Mouse (Mus musculus) limb, embryonic 12.5 days (tissue): ENCODE results near the gene Lgals9. TPM values are rescaled to one million over a fixed set of nuclear protein-coding genes. Genes with fewer than 3 reads are reported as not detected.
"Not testable (repeated sequence)": the region's sequence is repeated elsewhere in the genome, so short reads cannot be mapped to it uniquely, and the experiment has no call there.

Source experiments
- ATAC-seq: fragments of 200-750 bp; cut with Nextera tagmentation; 2 replicates; pipeline ENCODE4 v1.8.0; 2017; ENCODE audit warnings: low read depth, moderate TSS enrichment; ENCODE audit not compliant: insufficient number of reproducible peaks, insufficient read depth, low FRiP score, low TSS enrichment
- H3K27ac ChIP-seq: fragments of 300-500 bp; sonication (generic); 2 replicates; pipeline ENCODE4 v1.5.1; 2016; ENCODE audit warnings: mild to moderate bottlenecking, moderate library complexity
- H3K27me3 ChIP-seq: fragments of 300-500 bp; sonication (generic); 2 replicates; pipeline ENCODE4 v1.6.1; 2016; ENCODE audit warnings: mild to moderate bottlenecking, moderate library complexity
- H3K36me3 ChIP-seq: fragments of 300-500 bp; sonication (generic); 2 replicates; pipeline ENCODE4 v1.6.1; 2016; ENCODE audit warnings: mild to moderate bottlenecking, moderate library complexity
- H3K4me1 ChIP-seq: fragments of 300-500 bp; sonication (generic); replicated peaks from 2 replicates; pipeline ENCODE4 v1.6.1; 2016
- H3K4me2 ChIP-seq: fragments of 300-500 bp; sonication (generic); 2 replicates; pipeline ENCODE4 v1.6.1; 2016; ENCODE audit warnings: mild to moderate bottlenecking, moderate library complexity
- H3K4me3 ChIP-seq: fragments of 300-500 bp; sonication (generic); replicated peaks from 2 replicates; pipeline ENCODE4 v1.5.1; 2016; ENCODE audit warnings: mild to moderate bottlenecking
- H3K9ac ChIP-seq: fragments of 300-500 bp; sonication (generic); replicated peaks from 2 replicates; pipeline ENCODE4 v1.6.1; 2016; ENCODE audit warnings: mild to moderate bottlenecking, moderate library complexity
- H3K9me3 ChIP-seq: fragments of 300-500 bp; sonication (generic); 2 replicates; pipeline ENCODE4 v1.6.1; 2016; ENCODE audit warnings: mild to moderate bottlenecking, moderate library complexity
- WGBS: fragments of 180-500 bp; shearing (Covaris S2); methylation state at CpG from one replicate; pipeline ENCODE4 v1.1.7; 2016; 5-methylcytosine and 5-hydroxymethylcytosine counted together
- polyA plus RNA-seq: library from polyadenylated mRNA; unstranded; fragments of >200 nt; fragmentation: Nextera tagmentation; extraction: Ambion mirVana; gene quantifications from 2 replicates; pipeline ENCODE4 v1.2.1, GENCODE M21; 2016

Gene Lgals9
- polyA plus RNA-seq, 1 experiment from 2014 or later = 4.1 TPM

DNA sequence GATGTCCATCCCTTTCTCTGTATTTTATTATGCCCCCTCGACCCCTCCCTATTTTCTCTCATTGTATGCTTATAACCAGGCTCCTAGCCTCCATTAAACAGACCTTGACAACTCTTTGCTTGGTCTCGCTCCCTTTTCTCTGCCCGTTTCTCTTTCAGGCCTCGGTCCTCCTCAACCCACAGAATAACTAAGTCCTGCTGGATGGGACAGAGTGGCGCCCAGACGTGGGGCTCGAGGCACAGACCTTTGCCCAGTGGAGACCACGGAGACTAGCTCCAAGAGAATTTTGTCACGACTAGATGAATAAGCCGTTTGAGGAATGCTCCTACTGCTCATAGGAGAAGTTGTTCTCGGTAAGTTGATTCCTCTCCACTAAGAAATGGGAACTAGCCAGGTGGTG lies 4.5 kb upstream of the Lgals9 start:
- WGBS = 92% methylated on average over 11 of the region's 11 CpGs
- ATAC-seq, H3K27me3 ChIP-seq, H3K36me3 ChIP-seq, H3K4me2 ChIP-seq, H3K4me3 ChIP-seq, H3K27ac ChIP-seq, H3K4me1 ChIP-seq, H3K9ac ChIP-seq: not testable (repeated sequence)
- peaks cover 21% of the 10 kb centered on the region; the same call in 1 of the 2 replicates for H3K9me3 ChIP-seq

DNA sequence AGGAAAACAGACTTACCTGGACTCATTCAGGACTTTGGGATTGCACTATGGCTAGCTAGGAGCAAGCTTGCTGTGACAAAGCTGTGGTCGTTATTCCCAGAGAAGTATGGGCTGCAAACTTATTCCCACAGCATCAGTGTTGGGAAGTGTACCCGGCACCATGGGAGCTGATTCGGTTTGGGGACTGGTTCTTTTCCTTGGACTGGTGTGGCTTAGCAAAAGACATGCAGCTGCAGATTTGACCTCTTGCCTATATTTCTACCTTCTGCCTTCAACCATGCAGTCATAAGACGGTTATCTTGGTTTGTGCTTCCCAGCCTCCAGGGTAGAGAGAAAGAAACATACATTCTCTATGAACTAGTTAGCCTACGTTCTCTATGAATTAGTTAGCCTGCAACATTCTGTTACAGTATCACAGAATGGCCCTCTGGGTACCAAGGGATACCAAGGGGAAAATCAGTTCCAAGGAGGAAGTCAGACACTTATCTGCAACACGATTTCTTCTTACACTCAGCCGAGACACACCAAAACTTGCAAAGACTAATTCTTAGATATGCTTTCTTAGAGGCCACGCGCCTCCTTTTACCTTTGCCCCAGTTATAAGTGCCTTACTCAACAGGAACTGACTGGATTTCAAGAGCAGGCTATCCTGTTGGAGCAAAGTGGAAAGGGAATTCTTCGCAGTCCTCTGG lies 1.7 kb upstream of the Lgals9 start:
- Histone ChIP-seq H3K4me1 (0 out of 2 replicates have a peak, but pooled peaks cover 4% of the 10 kb centered on the region), H3K9me3 (peaks cover 18% of the 10 kb centered on the region; the same call in 1 of the 2 replicates), H3K4me3 (no peak overlapping the region), H3K27ac (no peak overlapping the region), H3K27me3 (no peaks in the 10 kb centered on the region), H3K9ac (no peak overlapping the region), H3K4me2 (no peak overlapping the region), H3K36me3 (no peaks in the 10 kb centered on the region)
- no peak for ATAC-seq
- 86% methylated on average over 10 of the region's 10 CpGs for WGBS

DNA sequence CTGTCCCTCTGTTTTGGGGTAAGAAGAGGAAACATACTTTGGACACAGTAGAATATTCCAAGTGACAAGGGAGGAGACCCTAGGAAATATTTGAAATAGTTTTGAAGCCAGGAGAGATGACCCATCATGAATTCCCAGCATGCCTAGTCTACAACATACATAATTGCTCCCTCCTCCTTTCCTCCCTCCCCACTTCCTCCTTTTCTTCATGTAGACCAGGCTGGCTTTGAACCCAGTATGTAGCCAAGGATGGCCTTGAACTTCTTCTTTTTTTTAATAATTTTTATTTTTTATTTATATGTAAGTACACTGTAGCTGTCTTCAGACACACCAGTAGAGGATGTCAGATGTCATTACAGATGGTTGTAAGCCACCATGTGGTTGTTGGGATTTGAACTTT lies 759 bp upstream of the Lgals9 start:
- no peak overlapping the region for H3K9ac ChIP-seq
- ATAC-seq = no peak

DNA sequence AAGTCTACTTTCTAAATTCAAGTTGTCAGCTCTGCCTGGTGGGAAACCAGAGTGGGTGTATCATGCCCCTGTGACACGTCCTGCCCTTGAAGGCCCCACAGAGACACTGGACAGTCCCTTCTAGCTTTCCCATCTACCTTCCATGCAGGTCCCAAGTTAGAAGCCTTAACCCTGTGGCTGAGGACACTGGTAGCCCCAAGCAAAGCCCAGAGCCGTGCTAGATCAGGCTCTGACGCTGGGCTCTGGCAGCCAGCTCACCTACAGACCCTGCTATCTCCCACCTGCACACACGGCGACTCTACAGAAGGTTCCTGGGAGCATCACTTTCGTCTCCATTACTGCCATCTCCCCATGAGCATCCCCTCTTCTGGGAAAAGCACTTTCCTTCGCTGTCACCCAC lies 1.2 kb downstream of the Lgals9 start:
- Histone ChIP-seq H3K9me3 (no peaks in the 10 kb centered on the region), H3K4me1 (0 out of 2 replicates have a peak, but pooled peaks cover 4% of the 10 kb centered on the region), H3K27me3 (no peaks in the 10 kb centered on the region), H3K4me3 (no peak overlapping the region), H3K27ac (no peak overlapping the region), H3K9ac (no peak overlapping the region), H3K36me3 (no peaks in the 10 kb centered on the region), H3K4me2 (no peak overlapping the region)
- no peak for ATAC-seq
- 87% methylated on average over 7 of the region's 7 CpGs for WGBS

More for the DNA sequence above, 759 bp upstream of the Lgals9 start:
- Histone ChIP-seq H3K36me3 (no peaks in the 10 kb centered on the region), H3K27me3 (no peaks in the 10 kb centered on the region), H3K9me3 (peaks cover 12% of the 10 kb centered on the region; the same call in 1 of the 2 replicates), H3K4me3 (no peak overlapping the region), H3K27ac (no peak overlapping the region), H3K4me1 (0 out of 2 replicates have a peak, but pooled peaks cover 4% of the 10 kb centered on the region), H3K4me2 (no peak overlapping the region)

DNA sequence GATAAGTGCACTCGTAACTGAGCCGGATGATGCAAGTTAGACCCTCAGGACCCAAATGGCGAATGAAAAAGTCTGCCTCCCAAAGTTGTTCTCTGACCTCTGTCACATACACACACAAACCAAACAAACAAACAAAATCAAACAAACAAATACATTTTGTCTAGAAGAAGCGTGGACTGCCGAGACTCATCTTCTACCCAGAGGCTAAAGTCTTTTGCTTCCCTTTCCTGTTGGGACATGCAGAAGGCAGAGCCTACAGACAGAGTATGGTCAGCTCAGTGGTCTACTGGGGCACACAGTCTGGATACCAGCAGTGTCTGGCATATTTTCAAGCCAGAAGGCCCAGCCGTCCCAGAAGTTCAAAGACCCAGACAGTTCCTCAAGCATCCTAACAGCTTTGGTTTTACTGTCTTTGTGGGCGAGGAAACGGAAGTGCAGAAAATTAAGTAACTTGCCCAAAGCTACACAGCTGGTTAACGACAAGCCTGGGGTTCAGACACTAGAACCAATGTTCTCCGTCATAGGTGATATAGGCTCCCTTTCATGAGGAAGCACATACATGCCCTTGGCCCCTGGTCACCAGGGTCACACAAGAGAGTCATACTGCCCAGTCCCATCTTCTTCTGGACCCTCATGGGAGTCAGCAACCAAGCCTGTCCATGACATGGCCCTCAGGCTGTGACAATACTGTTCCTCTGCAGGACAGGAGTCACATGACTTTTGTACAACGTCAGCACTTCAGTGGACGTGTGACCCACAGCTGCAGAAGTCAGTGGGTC lies 2.0 kb downstream of the Lgals9 start:
- no peak for ATAC-seq
- Histone ChIP-seq H3K36me3 (no peaks in the 10 kb centered on the region), H3K27me3 (no peaks in the 10 kb centered on the region), H3K4me1 (0 out of 2 replicates have a peak, but pooled peaks cover 4% of the 10 kb centered on the region), H3K27ac (no peak overlapping the region), H3K4me2 (no peak overlapping the region), H3K9me3 (no peaks in the 10 kb centered on the region), H3K4me3 (no peak overlapping the region), H3K9ac (no peak overlapping the region)
- 71% methylated on average over 12 of the region's 12 CpGs for WGBS

GRCm38 (mm10) chr11:78982042-78982441 lies 2.7 kb downstream of the Lgals9 start:
- WGBS = 89% methylated on average over 2 of the region's 2 CpGs
- no peaks in the 10 kb centered on the region for H3K27me3 ChIP-seq
- H3K4me3 ChIP-seq = no peak overlapping the region
- H3K9ac ChIP-seq = no peak overlapping the region
- no peak overlapping the region for H3K4me2 ChIP-seq
- H3K9me3 ChIP-seq = no peaks in the 10 kb centered on the region
- ATAC-seq = no peak
- no peak overlapping the region for H3K27ac ChIP-seq
- H3K4me1 ChIP-seq = 0 out of 2 replicates have a peak, but pooled peaks cover 4% of the 10 kb centered on the region
- no peaks in the 10 kb centered on the region for H3K36me3 ChIP-seq

GRCm38 (mm10) chr11:78980083-78980634 lies 4.6 kb downstream of the Lgals9 start:
- WGBS = 73% methylated on average over 4 of the region's 4 CpGs
- H3K4me3 ChIP-seq = no peak overlapping the region
- no peak overlapping the region for H3K4me2 ChIP-seq
- H3K9me3 ChIP-seq = no peaks in the 10 kb centered on the region
- no peaks in the 10 kb centered on the region for H3K27me3 ChIP-seq
- ATAC-seq = no peak
- H3K27ac ChIP-seq = no peak overlapping the region
- 0 out of 2 replicates have a peak, but pooled peaks cover 4% of the 10 kb centered on the region for H3K4me1 ChIP-seq
- H3K9ac ChIP-seq = no peak overlapping the region
- H3K36me3 ChIP-seq = no peaks in the 10 kb centered on the region

DNA sequence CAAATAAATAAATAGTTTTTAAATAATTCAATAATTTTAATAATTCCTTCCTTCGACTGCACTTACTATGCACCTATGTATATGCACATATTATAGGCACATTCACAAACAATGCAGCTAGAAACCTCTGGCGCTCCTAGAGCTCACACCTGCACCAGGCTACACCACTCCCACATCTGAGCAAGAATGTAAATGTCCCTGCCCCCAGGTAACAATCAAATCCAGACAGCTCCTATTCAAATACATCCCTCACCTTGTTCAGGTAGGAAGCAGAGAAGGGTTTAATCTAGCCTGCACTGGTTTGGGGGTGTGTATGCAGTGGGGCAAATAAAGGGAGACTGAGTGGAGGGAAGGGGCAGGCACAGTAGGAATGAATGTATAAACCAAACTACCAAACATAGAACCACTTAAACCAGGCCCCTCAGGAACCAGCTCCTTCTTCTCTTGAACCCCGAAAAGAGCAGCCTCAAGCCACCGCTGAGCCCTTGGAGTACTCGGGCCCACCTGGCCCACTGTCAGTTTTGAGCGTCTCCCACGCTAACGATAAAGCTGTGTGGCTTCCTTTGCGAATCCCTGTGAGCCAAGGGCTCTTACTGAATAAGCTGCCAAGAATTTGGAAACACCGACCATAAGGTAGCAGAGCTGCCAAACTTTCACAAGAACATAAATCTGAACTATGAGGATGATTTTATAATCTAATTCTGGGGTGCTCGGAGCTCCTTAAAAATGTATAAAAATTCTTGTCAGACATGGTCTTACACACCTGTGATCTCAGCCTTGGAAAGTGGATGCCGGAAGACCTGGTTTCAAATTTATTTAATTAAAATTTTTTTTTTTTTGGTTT lies 6.3 kb downstream of the Lgals9 start:
- Histone ChIP-seq H3K4me3 (no peak overlapping the region), H3K4me1 (peaks cover 8% of the 10 kb centered on the region; the same call in 1 of the 2 replicates), H3K27ac (no peak overlapping the region), H3K9ac (no peak overlapping the region), H3K36me3 (no peaks in the 10 kb centered on the region), H3K9me3 (no peaks in the 10 kb centered on the region), H3K27me3 (no peaks in the 10 kb centered on the region), H3K4me2 (no peak overlapping the region)
- ATAC-seq = no peak
- 85% methylated on average over 12 of the region's 12 CpGs for WGBS

DNA sequence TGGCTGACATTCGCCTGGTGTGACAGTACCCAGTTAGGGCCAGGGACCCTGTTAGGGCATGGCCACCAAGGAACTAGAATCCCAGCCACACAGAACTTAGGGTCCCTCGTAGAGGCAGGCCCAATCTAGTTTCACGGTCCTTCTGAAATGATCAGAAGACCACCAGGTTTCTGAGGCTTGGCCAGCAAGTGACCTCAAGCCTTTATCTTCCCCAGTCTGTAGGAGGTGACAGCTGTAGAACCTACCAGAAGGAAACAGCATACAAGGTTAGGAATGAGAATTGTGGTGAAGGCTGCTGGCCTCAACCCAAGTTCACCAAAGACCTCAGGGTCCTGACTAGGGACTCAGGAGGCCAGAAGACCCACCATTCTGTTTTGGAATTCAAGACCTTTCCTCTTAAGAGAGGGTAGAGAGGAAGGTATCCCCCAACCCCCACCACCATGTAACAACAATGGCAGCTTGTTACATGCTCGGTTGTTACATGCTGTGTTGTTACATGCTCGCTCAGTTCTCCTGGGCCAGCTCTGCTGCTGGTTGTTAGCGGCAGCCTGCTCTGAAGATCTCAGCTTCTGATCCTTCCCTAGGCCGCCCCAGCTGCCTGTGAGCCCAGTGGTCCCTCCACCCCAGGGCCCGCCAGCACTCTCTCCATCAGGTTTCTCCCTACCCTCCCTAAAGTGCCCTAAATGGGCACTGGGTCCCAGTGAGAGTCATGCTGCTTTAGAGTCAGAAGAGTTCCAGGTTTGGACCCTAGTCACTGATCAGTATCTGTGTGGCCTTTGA lies 7.8 kb downstream of the Lgals9 start:
- ATAC-seq = no peak
- no peak overlapping the region for H3K9ac ChIP-seq
- H3K4me1 ChIP-seq = peaks cover 19% of the 10 kb centered on the region
- 84% methylated on average over 8 of the region's 8 CpGs for WGBS
- no peaks in the 10 kb centered on the region for H3K9me3 ChIP-seq
- no peaks in the 10 kb centered on the region for H3K27me3 ChIP-seq
- no peaks in the 10 kb centered on the region for H3K36me3 ChIP-seq
- H3K4me2 ChIP-seq = no peak overlapping the region
- no peak overlapping the region for H3K27ac ChIP-seq
- H3K4me3 ChIP-seq = no peak overlapping the region

DNA sequence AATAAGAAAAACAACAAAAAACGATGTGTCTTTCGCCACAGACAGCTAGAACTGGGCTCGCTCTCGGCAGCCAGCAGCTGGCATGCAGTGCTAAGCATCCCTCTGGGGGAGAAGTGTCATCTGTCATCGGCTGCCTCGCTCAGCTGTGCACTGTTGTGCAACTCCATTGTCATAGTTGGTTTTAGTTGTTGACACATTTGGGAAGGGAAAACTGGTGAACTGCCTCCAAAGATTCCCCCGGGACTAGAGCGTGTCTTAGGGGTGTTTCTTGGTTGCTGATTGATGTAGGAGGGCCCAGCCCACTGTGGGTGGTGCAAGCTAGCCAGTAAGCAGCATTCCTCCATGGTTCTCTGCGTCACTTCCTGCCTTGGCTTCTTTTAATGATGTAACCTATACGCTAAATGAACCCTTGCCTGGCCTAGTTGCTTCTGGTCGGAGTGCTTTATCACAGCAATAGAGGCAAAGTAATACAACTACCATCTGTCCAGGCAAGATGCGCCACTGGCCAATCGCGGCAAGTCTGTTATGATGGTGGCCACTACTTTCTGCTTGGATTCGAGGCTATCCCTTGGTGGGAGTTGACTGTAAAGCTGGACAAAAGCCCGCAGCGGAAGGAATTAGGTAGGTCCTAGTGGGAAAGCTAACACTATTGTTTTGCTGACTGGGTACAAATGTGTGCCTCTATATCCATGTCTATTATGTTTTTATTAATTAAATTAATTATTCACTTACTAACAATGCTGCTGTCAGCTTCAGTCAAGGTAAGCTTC lies 11.2 kb downstream of the Lgals9 start:
- 70% methylated on average over 17 of the region's 17 CpGs for WGBS

More for the DNA sequence above, 11.2 kb downstream of the Lgals9 start:
- H3K4me1 ChIP-seq = peaks cover 20% of the 10 kb centered on the region
- ATAC-seq = no peak
- H3K4me2 ChIP-seq = no peak overlapping the region
- no peaks in the 10 kb centered on the region for H3K36me3 ChIP-seq
- H3K27me3 ChIP-seq = no peaks in the 10 kb centered on the region
- no peak overlapping the region for H3K4me3 ChIP-seq
- H3K9me3 ChIP-seq = no peaks in the 10 kb centered on the region
- no peak overlapping the region for H3K9ac ChIP-seq
- H3K27ac ChIP-seq = no peak overlapping the region
